Mouse (Mus musculus) ES-CJ7 (cell line): ENCODE results near the gene Plscr4.

Experiments
- DNase-seq: peaks from one replicate; pipeline ENCODE4 v3.0.0; 2011; ENCODE audit warnings: low read depth, low spot score

The Plscr4 gene

DNA sequence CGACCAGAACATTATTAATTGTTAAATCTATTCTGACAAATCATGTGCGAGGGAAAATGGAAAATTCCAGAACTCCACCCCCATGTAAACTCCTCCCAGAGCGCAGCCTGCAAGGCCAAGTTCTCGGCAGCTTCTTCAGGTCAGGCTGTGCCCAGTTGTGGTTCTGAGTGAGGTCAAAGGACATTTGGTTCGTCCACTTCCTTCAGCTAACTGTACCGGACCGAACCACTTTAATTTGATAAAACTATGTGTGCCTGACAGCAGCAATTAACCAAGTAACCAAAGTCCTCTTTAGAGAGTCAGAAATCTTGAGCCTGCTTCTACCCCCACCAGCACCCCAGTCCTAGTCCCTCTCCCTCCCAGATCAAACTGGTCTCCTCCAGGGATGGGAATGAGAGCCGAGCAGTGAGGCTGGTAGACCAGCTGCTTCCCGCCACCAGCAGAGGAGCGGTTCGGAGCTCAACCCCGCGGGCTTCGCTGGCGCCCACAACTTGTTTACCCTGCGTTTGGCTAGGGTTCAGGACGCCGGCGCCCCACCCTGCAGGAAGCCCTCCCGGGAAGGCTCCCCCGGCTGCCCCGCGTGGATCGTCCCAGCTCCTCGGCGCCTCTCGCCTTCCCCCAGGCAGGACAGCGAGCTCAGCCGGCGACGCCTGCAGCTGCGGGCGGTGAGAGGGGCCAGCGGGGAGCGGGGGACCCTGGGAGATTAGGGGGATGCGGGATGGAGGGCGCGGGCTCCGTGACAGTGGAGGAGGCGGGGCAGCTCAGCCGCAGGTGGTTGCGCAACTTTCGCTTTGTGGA lies at the start of gene Plscr4:
Gene Plscr4, plus strand, starts transcription at position 113 of the 798 bp plus-strand sequence.
- DNase-seq: peak; percentile 25

DNA sequence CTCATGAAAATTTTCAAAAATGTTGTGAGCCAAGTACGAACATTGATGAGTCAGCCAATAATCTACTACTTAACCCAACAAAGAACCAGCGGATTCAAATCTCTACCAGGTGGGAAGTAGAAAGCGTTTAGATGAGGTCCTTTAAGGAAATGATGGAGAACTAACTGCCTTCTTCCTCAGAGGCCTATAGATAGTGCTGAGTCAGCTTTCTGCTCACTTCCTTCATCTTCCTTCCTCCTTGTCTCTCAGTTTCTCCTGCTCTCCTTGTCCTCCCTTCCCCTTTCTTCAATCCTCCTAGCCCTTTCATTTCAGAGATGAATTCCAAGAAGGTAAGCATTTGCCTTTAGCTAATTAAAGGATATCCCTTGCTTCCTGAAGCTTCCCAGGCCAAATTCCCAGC lies 46.9 kb upstream of the Plscr4 start:
- DNase-seq: no peak

DNA sequence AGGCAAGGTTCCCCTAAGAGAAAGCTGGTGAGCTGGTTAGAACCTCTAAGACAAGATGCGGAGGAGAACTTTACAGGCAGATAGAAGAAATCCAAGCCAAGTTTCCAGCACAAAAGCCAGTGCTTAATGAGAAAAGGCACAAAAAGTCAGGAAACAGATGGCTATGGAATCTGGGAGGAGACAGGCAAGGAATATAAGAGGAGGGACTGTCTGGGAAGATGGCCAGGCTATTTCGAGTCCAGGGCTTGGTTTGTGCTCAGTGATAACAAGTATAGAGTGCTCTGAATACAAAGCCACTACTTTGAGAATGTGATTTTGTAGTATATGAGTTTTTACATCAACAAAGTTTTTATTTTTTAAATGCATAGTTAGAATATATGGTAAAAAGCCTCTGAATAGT lies 45.1 kb upstream of the Plscr4 start:
- DNase-seq: no peak

DNA sequence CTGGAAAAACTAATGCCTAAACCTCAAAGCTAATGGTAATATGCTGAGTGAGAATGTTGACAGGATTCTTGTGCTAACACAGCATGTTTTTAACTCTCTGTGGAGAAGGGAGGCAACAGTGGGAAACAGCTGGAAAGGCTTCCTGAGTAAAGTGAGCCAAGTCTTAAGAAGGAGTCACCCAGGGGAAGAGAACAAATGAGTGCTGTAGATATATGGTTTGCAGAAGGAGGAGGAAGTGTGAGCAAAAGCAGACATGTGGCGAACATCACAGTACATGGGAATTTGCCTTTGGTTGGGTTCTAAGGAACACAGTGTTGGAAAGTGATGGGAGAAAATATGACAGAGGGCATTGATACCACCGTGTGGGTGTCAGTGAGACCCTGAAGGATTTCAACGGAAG lies 43.5 kb upstream of the Plscr4 start:
- no peak for DNase-seq

DNA sequence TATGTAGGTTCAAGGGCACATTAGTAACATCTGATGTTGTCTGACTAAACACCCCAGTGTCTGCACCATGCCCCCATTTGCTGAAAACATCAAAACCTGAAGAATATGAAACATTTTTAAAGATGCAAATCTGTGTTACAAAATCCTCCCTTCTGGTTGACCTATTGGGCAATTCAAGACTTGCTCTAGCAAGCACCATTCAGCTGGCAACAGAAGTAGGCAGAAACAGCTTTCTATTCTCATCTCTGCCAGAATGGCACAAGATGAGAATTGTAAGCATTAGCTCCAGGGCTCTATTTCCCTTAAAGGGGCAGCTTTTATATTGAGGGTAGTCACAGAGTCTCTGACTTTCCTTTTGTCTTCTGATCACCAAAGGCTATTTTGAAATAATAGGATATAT lies 19.4 kb upstream of the Plscr4 start:
- no peak for DNase-seq

DNA sequence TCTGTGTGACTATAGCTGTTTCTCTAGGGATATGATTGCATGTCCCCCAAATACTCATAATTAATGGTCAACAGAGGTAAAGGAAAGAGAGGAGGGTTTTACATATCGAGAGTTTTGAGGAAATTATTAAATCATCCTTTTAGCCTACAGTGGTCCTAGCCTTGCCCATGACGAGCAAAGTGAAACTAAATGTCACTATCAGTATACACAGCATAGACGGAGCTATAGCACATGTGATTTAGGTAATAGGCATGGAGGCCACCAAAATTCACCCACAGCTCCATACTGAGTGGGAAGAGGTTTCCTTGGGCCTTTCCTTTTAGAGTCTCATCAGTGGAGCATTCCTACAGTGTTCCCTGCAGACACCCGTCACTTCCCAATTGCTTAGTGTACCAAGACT lies 15.7 kb upstream of the Plscr4 start:
- DNase-seq: no peak

DNA sequence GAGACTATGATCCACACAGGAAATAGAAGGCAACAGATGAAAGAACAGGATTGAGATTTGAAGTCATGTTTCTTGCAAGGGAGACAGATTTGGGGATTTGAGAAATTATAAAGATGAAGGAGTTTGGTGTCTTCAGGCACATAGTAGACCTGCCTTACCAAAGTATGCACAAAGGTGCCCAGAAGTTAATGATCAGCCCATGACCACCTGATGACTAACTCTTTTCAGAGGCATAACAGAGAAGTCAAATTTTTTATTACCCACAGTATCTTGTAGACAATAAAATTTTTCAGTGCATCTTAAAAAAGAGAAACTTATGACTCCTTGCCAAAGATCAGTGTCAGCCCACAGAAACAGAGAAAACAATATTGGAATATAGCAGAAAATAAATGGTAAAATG lies 12.6 kb upstream of the Plscr4 start:
- DNase-seq: no peak

DNA sequence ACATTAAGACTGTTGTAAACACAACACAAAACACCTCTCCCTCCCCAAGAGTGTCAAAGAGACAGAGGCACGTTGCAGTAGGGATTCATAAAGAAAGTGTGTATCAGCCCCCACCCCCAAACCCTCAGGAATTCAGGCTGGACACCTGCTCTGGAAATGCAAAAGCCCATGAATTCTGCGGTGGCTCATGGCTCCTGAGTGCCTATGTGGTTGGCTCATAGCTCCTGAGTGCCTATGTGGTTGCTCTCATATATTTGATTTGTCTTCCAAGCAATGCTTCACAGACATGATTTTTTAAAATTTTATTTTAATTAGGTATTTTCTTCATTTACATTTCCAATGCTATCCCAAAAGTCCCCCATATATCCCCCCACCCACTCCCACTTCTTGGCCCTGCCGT lies 568 bp upstream of the Plscr4 start:
- DNase-seq: no peak

DNA sequence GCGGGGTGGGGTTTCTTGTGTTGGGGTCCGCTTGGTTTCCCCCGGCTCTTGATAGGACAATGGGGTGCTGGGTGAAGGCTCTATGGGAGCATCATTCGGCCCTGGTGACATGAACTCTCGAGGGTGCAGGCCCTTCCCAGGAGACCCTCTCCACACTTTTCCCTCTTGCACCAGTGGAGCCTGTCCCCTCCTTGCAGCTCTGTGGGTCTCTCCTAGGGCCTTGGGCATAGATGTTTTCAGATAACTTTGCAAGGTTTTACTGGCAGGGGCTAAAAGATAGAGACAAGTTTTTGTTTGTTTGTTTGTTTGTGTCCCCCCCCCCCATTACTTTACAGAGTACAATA lies 858 bp downstream of the Plscr4 start:
- no peak for DNase-seq

DNA sequence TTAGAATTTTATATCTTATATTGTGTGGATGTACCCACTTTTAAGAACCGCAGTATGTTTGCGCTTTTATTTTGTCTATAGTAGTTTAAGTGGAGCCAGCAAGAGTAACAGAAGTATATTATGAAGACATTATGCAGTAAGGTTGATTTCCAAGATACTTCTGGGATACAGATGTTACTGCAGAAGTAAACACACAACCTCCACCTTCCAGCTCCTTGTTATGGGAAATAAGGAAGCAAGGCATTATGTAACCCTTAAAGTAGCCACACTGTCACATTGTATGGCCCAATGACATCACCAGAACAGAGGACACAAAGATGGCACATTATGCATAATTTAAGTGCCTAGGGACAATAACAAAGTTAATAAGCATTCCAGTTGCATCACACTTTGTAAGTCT lies 1.2 kb downstream of the Plscr4 start:
- no peak for DNase-seq

DNA sequence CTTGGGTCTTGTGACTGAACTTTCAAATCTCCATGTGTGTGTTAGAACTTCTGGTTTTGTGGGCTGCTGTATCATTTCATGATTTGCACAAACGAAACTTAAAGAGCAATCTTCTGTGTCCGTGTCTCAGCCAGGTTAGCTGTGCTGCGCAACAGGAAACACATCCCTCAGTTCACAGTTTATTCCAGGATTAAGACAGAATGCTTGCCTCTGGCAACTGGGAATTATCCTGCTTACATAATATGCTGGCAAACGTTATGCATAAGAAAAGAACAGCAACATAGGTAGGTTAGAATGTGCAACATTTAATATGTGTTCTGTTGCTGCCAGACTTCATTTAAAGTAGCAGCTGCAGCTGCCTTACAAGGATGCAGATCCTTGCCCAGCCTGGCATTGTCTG lies 10.6 kb downstream of the Plscr4 start:
- DNase-seq: no peak

DNA sequence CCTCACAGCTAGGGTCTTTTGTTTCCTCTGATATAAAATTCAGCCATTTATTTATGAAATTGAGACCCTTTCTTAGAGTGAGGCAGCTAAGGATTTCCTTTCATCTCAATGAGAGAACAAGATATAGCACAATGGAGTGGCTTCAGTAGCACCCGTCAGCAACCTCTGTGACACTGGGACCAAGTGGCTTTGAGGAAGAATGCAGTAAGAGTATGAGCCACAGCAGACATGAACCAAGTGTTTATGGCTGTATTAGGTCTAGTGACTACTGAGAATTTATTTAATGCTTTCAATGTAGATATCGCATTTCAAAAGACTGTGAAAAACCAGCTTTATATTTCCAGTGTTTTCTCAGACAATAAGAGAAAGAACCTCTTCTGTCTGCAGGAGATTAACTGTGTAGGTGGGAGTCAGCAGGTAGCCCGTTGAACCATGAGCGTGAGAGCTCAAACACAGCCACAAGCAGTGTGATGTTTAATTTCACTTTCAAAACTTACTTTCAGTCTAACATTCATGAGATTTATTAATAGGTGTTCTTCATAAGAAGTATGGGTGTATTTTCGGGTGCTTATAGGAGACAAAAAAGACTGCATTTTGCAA lies 15.2 kb downstream of the Plscr4 start:
- no peak for DNase-seq

DNA sequence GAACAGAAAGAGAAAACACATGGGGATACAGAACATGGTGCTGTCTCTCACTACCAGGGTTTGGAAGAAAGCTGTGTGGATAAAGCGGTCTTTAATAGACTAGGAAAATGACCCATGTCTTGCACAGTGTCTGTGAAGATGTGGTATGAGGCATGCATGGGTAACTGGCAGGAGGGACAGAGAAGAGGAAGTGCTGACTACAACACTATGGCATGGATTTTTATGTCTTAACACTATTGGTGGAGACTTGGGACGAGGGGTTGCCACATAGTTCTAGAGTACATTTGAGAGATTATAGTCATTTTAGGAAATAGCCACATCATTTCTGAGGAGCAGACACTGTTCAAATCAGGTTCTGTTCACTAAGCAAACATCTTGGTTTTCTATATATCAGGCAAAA lies 16.0 kb downstream of the Plscr4 start:
- no peak for DNase-seq

DNA sequence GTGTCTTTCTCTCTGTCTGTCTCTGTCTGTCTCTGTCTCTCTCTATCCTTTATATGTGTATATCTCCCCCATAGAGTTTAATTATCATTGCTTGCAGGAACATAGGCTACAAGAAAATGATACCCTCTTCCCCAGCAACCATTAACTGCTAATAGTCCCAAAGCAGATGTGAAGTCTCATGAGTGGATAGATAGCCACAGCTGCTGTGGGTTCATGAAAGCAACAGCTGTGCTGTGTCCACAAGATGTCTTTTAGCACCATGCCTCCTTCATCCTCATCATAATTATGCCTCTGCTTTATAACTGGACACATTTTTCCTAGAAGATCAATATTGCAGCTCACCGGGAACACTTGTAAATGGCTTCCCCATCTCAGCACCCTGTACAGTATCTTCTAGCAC lies 17.1 kb downstream of the Plscr4 start:
- DNase-seq: no peak

DNA sequence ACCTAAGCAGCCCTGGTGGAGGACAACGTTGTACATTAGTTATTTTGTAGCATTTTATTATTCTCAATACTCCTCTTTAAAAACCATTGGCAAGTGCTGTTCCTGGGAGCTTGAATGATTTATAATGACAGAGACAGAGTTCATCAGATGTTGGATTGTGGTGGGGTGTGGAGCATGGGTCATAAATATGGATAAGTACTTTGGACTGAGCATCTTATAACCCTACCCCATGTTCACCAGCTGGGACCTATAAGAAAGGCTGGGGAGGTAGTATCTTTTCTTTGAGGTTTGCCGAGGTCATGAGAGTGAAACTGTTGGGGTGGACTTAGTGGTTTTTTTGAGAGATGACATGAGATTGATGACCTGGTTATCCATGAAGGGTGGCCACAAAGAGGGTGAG lies 24.5 kb downstream of the Plscr4 start:
- DNase-seq: no peak

DNA sequence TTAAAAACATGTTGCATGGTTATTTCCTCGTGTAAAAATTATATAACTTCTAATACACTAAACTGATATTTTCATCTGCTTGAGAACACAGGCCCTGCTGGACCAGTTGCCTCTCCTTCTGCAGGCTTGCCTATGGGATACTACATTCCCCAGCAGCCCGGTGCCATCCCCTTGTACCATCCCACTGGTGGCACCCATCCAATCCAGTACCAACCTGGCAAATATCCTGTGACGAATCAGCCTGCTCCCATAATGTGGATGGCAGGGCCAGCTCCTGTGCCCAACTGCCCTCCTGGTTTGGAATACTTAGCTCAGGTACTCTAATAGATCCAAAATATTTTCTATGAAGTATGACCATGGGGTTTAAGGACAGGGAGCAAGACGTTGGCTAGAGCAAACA lies 25.4 kb downstream of the Plscr4 start:
- DNase-seq: no peak

DNA sequence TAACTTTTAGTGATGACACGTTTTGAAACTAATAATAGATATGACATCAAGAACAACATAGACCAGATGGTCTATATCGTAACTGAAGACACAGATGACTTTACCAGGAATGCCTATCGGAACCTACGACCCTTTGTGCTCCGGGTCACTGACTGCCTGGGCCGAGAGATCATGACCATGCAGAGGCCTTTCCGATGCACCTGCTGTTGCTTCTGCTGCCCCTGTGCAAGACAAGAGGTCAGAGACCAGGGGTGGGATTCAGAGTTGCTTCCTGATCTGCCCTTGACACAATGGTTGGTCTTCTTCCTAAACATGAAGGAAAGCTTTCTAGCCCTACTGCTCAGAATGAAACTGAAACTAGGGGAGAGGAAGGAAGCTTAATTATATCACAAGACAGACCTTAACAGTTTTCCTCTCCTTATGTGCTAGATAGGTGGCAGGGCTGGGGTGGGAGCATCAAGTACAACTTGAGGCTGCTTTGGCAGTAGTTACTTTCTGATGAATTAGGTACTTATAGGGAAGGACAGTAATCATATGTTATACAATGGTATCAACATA lies 27.6 kb downstream of the Plscr4 start:
- DNase-seq: no peak

DNA sequence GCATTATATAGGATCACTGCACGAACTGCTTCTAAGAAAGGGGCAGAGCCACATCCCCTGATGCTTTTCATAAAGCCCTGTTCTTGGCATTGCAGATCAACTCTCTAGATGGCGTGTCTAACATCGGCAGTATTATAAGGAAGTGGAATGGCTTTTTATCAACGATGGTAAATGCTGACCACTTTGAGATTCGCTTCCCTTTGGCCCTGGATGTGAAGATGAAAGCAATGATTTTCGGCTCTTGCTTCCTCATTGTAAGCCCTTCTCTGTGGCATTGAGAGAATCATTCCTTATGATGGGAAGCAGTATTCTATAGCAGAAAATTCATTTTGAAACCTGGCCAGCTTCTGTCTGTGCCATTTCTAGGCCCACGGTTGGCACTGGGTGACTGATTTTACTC lies 32.7 kb downstream of the Plscr4 start:
- DNase-seq: no peak

DNA sequence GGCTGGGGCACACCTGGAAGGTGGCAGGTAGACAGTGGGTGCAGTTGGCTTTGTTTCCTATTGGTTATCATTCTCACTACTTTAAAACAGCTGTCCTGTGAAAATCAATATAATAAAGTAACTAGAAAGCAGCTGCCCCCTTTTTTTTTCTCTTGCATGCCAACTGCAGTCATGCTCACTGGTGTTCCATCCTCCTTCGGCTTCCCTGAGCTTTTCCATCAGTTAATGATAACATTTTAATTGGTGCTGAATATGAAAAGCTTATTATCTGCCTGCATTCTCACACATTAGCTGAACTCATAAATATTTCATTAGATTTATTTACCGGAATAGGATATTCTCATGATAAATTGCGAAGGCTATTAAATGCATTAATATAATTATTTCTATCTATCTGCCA lies 33.1 kb downstream of the Plscr4 start:
- DNase-seq: no peak

DNA sequence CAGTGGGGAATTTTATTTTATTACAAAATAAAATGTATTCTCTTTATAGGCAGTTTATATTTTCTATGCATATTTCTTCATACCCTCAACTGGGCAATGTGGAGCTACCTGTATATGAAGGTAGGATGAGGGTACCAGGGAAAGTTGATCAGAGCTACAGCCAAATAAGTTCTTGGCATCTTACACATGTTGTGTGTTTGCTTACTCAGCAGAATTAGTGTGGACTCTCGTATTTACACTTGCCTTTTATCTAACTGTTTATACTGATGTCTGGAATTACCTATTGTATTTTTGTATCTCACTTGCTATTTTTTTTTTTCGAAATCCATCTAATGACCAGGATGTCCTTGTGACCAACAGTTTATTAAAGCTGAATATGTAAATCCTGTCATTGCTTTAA lies 34.1 kb downstream of the Plscr4 start:
- no peak for DNase-seq

DNA sequence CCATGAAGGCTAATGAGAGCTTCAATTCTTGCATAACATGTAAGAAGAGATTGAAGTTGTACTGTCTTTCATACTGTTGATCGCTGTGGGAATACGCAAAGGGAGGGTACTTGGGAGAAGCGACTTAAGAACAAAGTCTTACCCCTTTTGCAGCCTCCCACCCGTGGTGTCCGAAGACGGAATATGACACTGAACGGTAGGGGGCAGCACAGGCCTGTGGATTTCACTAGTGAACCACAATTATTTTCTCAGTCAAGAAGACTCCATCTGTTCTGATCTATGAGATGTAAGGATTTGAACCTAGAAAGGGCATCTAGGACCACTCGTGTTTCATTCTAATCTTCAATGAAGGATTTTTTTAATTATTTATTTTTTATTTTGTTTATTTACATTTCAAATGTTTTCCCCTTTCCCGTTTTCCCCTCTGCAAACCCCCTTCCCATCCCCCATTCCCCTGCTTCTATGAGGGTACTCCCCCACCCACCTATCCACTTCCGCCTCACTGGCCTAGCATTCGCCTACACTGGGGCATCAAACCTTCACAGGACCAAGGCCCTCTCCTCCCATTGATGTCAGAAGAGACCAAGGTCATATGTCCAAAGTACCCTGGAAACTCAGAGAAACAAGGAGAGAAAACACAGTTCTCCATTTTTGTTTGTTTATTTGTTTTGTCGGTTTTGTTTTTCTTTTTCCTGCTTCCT lies 42.7 kb downstream of the Plscr4 start:
- DNase-seq: peak; percentile 78

DNA sequence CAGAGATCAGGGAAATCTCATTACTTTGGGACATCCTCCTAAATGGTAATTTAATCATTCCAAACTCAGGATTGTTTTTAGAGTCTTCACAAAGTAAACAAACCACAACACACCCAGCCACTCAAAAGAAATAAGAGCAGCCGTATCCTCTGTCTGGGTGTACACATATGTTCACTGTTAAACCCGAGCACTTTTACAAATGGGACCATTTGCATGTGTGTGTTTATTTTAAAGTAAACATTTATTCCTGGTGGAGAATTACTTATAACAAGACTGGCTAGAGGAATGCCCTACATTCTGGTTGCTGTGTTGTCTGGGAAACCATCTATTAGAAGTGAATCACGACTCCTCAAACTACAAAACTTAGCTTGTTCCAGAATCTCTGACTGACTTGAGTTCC lies 47.1 kb downstream of the Plscr4 start:
- no peak for DNase-seq

DNA sequence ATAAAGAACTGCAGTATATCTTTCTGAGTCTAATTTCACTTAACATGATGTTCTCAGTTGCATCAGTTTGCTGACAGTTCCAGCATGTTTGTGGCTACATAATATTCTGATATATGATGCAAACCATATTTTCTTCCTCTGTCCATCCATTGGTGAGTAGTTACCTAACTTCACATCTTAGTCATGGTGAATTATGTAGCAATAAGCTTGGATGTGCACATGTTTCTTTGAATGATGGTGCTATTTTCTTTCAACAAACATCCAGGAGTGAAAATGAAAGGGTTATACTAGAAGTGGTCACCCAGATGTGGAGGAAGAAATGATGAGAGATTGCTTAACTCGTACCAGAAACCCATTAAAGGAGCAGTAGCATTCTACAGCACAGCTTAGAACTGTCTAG lies 47.7 kb downstream of the Plscr4 start:
- DNase-seq: no peak
